Mouse (Mus musculus) cerebellum, postnatal 14 days (tissue): ENCODE measurements around the gene Arl15.

Experiments used
- DNase-seq, 2 experiments: peaks; one replicate each; pipeline ENCODE4 v3.0.0; 2021; ENCODE audit warnings: mixed read lengths in 2 of 2

Gene Arl15

GRCm38 (mm10) chr13:114074471-114074870 lies 280.2 kb downstream of the Arl15 start:
- no peak for DNase-seq

- DNase-seq = peak; percentile 71 to 79
These were observed 281.5 kb downstream of the Arl15 start for GRCm38 (mm10) chr13:114075724-114076384.

GRCm38 (mm10) chr13:114077181-114077580 lies 282.9 kb downstream of the Arl15 start:
- DNase-seq = peak in 1 of 2 experiments; percentile 10

GRCm38 (mm10) chr13:114077584-114078270 lies 283.4 kb downstream of the Arl15 start:
- no peak for DNase-seq

- no peak for DNase-seq
These were observed 284.5 kb downstream of the Arl15 start for GRCm38 (mm10) chr13:114078851-114079250.

- DNase-seq = no peak
These were observed 285.4 kb downstream of the Arl15 start for GRCm38 (mm10) chr13:114079751-114080150.

GRCm38 (mm10) chr13:114080491-114080890 lies 286.2 kb downstream of the Arl15 start:
- DNase-seq = no peak

GRCm38 (mm10) chr13:114083570-114084138 lies 289.3 kb downstream of the Arl15 start:
- DNase-seq = no peak

GRCm38 (mm10) chr13:114085442-114085841 lies 291.1 kb downstream of the Arl15 start:
- DNase-seq = no peak

GRCm38 (mm10) chr13:114086325-114086724 lies 292.0 kb downstream of the Arl15 start:
- DNase-seq = no peak

GRCm38 (mm10) chr13:114086801-114087200 lies 292.5 kb downstream of the Arl15 start:
- DNase-seq = no peak

GRCm38 (mm10) chr13:114087696-114088465 lies 293.6 kb downstream of the Arl15 start:
- no peak for DNase-seq

- no peak for DNase-seq
These were observed 296.5 kb downstream of the Arl15 start for GRCm38 (mm10) chr13:114090786-114091185.

GRCm38 (mm10) chr13:114091231-114091630 lies 296.9 kb downstream of the Arl15 start:
- DNase-seq = no peak

- DNase-seq = peak in 1 of 2 experiments; percentile 10
These were observed 300.0 kb downstream of the Arl15 start for GRCm38 (mm10) chr13:114094151-114094875.

- DNase-seq = no peak
These were observed 301.1 kb downstream of the Arl15 start for GRCm38 (mm10) chr13:114095440-114095839.

- no peak for DNase-seq
These were observed 302.1 kb downstream of the Arl15 start for GRCm38 (mm10) chr13:114096386-114096785.

- no peak for DNase-seq
These were observed 306.9 kb downstream of the Arl15 start for GRCm38 (mm10) chr13:114101155-114101554.

GRCm38 (mm10) chr13:114106083-114106482 lies 311.8 kb downstream of the Arl15 start:
- no peak for DNase-seq

GRCm38 (mm10) chr13:114107499-114107898 lies 313.2 kb downstream of the Arl15 start:
- no peak for DNase-seq

- DNase-seq = no peak
These were observed 315.1 kb downstream of the Arl15 start for GRCm38 (mm10) chr13:114109441-114109840.

- DNase-seq = no peak
These were observed 315.5 kb downstream of the Arl15 start for GRCm38 (mm10) chr13:114109845-114110244.

GRCm38 (mm10) chr13:114113516-114113915 lies 319.2 kb downstream of the Arl15 start:
- no peak for DNase-seq
